Mouse (Mus musculus) erythroblast, embryonic 14.5 days (primary cell): ENCODE measurements around the gene Farp1.

Source experiments
- GATA1 ChIP-seq: IDR thresholded peaks from 2 replicates; pipeline ENCODE4 v1.6.1; 2012; ENCODE audit warnings: low read length, inconsistent platforms, mixed read lengths
- TAL1 ChIP-seq: IDR thresholded peaks from 3 replicates; pipeline ENCODE4 v1.6.1; 2012; ENCODE audit warnings: low read length, inconsistent platforms, mixed read lengths

DNA sequence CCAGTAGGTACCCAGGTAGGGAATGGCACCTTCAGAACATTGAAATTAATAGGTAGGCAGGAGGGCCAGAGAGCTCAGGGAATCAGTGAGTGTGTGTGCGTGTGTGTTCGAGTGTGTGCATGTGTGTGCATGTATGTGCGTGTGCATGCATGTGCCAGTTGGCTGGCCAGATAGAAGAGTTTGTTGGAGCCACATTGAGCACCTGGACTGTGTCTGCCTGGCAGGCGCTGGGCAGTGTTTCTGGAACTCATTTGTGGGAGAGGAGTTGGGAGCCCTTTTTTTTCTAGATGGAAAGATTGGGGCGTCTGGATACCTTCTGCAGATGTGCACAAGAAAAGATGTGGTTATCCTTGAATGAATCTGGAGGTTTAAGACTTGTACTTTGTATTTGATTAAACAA lies 19.1 kb downstream of the Farp1 start:
- TF ChIP-seq GATA1, result no peak
- TF ChIP-seq TAL1, result no peak
